Mouse (Mus musculus) neutrophil, adult 65 days (primary cell): ENCODE measurements around the gene Tie1. TPM values are rescaled to one million over a fixed set of nuclear protein-coding genes. Genes with fewer than 3 reads are reported as not detected.

Experiments used
- total RNA-seq: library from RNA; stranded (reverse); gene quantifications from 2 replicates; pipeline ENCODE4 v1.2.4, GENCODE M21; 2023

Tie1 gene
- total RNA-seq: 2.7 and 3.6 TPM in 2 replicates

DNA sequence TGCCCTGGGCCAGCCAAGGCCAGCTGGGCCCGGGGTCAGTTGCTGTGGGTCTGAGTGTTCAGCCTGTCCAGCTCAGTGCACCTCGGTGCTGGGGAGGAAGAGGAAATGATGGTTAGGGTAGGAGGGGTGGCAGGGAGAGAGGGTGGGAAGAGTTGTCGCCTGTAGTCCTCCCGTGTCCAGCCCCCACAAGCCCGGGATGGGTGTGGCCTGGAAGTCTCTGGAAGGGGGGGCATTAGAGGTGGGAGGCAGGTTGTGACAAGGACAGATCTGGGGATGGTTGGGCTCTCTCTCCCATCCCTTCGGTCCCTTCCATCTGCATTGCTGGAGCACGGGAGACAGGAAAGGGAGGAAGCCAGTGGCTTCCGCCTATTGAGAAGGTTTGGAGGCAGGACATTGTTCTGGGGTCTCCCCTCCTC lies at the start of gene Tie1:
Gene Tie1, minus strand, starts transcription at position 345 of the 416 bp plus-strand sequence.

DNA sequence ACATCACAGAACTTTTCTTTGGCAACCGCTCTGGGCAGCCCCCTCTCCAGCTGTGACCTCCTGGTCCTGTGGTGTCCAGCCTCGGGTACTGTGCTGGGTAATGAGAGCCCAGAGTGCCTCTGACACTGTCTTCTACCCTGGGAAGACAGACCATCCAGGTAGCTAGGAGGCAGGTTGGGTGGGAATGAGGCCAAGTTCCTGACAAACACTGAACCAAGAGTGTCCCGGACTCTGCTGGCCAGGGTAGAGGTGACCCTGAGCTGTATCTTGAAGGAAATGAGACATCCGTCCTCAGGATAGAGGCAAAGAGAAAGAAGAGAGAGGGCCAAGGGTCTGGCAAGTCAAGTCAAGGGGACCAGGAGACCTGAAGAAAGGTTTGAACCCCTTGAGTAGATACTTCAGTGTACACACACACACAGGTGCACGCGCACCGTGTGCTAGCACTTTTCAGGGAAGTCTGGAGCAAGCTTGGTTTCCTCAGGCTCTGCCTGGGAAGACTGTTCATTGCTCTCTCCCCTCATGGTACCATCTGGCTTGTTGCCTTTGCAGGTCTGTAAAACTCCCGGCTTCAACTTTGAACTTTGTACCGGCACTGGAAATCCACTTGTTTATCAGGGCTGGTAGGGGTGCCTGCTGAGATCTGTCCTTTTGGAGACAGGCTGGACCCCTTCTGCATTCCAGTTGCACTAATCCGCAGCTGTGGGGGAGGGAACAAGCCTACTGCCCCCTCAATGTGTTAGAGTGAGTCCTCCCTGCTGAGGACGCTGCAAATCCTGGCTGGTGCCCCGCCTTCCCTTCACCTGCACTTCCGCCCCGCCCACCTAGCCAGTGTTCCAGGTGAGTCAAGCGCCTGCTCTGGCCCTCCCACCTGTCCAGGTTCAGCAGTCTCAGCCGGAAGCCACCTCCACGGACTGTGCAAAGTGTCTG lies 36.8 kb upstream of the Tie1 start, which contains the start of gene 2610528J11Rik:
Gene 2610528J11Rik, plus strand, starts transcription at position 592 of the 927 bp plus-strand sequence.

DNA sequence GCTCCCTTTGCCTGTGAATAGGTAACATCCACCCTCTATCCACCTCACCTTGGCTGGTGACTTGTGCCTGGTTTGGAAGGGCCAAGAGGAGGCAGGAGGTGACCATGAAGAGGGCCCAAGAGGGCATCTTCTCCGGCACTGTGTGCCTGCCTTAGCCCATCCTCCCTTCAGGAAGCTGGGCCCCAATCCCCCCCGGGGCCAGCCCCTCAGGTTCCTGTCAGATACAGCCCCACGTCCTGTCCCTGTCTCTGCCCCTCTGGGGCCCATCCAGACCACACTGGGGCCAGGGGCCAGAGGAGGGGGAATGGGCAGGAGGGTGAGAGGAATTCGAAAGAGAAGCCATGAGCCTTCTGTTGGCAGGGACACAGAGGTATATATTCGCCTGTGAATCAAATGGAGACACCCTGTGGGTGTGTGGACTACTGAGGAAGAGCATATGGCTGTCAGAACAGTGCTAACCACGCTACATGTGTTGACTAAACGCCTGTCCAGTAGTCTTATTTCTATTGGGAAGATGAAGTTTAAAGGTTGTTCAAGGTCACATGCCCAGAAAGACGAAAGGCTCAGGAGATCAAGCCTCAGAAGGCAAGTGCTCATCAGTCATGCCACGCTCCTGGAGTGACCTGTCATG lies 32.4 kb downstream of the Tie1 start, which contains the start of gene Mpl:
Gene Mpl, minus strand, starts transcription at position 169 of the 631 bp plus-strand sequence.

DNA sequence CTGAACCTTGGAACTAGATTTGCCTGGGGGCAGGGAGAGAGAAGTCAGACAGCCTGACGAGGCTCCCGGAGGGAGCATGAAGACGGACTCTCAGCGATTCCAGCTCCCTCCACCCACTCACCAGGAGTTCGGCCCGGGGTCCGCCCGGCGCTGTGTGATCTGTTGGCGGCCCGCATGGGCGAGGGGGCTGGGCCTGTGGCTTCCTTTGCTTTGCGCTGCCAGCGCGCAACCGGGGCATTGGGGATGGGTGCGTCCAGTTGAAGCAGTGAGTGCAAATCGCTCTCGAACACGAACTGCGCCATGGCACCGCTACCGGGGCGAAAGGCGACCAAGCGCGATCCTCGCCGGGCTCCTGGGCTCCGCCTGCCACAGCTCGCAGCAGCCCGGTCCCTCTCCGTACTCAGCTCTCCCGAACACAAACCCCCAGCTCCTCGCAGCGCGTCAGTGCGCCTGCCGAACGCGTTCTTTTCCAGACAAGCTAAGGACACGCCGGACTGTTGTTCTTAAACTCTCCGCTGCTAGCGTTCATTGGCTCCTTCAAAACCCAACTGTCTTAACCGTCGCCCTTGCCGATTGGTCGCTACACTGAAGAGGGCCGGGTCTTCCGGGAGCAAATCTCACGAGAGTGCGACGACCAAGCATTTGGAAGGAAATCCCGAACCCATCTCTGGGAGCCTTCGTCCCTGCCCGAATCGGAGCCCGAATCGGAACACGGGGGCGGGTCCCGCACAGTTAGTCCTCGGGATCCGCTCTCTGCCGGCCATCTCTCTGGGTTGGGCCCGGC lies 52.8 kb downstream of the Tie1 start, which contains the start of gene Cdc20:
Gene Cdc20, minus strand, starts transcription at position 533 of the 784 bp plus-strand sequence.

DNA sequence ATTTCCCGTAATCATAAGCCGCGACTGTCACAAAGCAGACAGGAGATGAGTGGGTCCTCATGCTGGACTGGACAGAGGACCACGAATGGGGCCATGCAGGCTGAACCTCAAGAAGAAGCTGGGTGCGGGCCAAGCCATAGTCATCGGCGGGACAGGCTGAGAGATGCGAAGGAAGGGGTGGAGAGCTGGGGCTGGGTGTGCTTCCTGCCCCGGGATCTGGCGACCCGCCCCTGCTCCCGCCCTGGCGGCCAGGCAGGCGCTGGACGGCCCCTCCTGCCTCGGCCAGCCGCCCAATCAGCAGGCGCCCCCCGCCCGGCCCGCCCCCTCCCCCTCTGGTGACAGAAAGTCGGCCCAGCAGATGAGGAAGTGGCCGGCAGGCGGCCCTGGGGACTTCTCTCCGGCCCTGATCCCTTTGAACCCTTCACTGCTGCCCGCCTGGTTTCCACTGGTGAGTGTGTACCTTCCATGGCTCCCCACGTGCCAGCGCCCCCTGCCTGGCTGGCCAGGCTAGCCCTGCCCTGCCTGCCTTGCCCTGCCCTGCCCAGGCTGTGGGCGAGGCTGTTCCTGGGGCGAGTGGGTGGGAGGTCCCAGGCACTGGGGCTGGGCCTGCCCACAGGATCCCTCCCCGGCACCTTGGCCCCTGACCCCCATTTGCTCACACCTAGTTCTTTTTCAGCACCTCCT lies 62.0 kb downstream of the Tie1 start, which contains the start of gene Elovl1:
Gene Elovl1, plus strand, starts transcription at position 326 of the 684 bp plus-strand sequence.

Other genes with a start within 250 kb of the Tie1 start
- not detected in 2 replicates for gene Ptprf, start 198.7 kb downstream of the Tie1 start, total RNA-seq
- 47.4 and 66.0 TPM in 2 replicates for gene Szt2, start 80.8 kb downstream of the Tie1 start, total RNA-seq
- 59.6 and 78.4 TPM in 2 replicates for gene Med8, start 80.7 kb downstream of the Tie1 start, total RNA-seq
- gene Elovl1, start 62.0 kb downstream of the Tie1 start, total RNA-seq: 92.8 and 98.4 TPM in 2 replicates
- 50.4 and 51.5 TPM in 2 replicates for gene Cdc20, start 52.7 kb downstream of the Tie1 start, total RNA-seq
- 0.29 and 1.4 TPM in 2 replicates for gene Mpl, start 32.5 kb downstream of the Tie1 start, total RNA-seq
- gene 2610528J11Rik, start 36.9 kb upstream of the Tie1 start, total RNA-seq: not detected in 2 replicates
- not detected in 2 replicates for gene Tmem125, start 54.0 kb upstream of the Tie1 start, total RNA-seq
- 2.0 and 2.6 TPM in 2 replicates for gene Cfap57, start 130.7 kb upstream of the Tie1 start, total RNA-seq
- 38.9 and 53.0 TPM in 2 replicates for gene Ebna1bp2, start 130.7 kb upstream of the Tie1 start, total RNA-seq
- gene Olfr62, start 168.9 kb upstream of the Tie1 start, total RNA-seq: not detected in 2 replicates
- not detected in 2 replicates for gene Olfr1342, start 202.7 kb upstream of the Tie1 start, total RNA-seq
- not detected in 2 replicates for gene Olfr1341, start 213.5 kb upstream of the Tie1 start, total RNA-seq
- not detected in 2 replicates for gene Olfr1340, start 230.1 kb upstream of the Tie1 start, total RNA-seq
- gene Olfr1339, start 242.1 kb upstream of the Tie1 start, total RNA-seq: not detected in 2 replicates